Mouse (Mus musculus): ENCODE data around the gene Cltb.

- TF ChIP-seq CEBPB (IDR thresholded peaks at IDR 0.05; ENCODE audit: low read depth) (no peak), USF1 (IDR thresholded peaks at IDR 0.05; ENCODE audit: low read depth) (no peak), MYOD1 (IDR thresholded peaks at IDR 0.05; ENCODE audit: control insufficient read depth, insufficient read length, low read depth) (no peak)
These were observed 41.9 kb downstream of the Cltb start for GRCm38 (mm10) chr13:54569282-54569681.
